Mouse (Mus musculus): ENCODE measurements around the gene Ssr2. TPM values are rescaled to one million over a fixed set of nuclear protein-coding genes. Genes with fewer than 3 reads are reported as not detected.

Ssr2 gene
- polyA plus RNA-seq (2012; rRNA removed), result 240 and 254 TPM in 2 replicates

GRCm38 (mm10) chr3:88575540-88575939, at the start of gene Ssr2:
Ssr2 (plus strand) TSS chr3:88575876.

GRCm38 (mm10) chr3:88532299-88532674, 43.4 kb upstream of the Ssr2 start, which contains the start of gene Mex3a:
Mex3a (plus strand) TSS chr3:88532395.

GRCm38 (mm10) chr3:88548180-88548917, 27.3 kb upstream of the Ssr2 start, which contains the start of gene Rab25:
Rab25 (minus strand) TSS chr3:88548300.

GRCm38 (mm10) chr3:88552676-88553524, 22.8 kb upstream of the Ssr2 start, which contains the start of gene Lamtor2:
Lamtor2 (minus strand) TSS chr3:88553074.

GRCm38 (mm10) chr3:88553525-88553879, 22.2 kb upstream of the Ssr2 start, which contains the start of gene Ubqln4:
Ubqln4 (plus strand) TSS chr3:88553758.

GRCm38 (mm10) chr3:88605666-88606065, 30.0 kb downstream of the Ssr2 start, which contains the start of gene Arhgef2:
Arhgef2 (plus strand) TSS chr3:88605966.

Other genes with a start within 250 kb of the Ssr2 start
- gene Tmem79, start 239.7 kb upstream of the Ssr2 start, polyA plus RNA-seq (2012; rRNA removed), result 0.58 and 0.64 TPM in 2 replicates
- 22.9 and 25.4 TPM in 2 replicates for gene Smg5, start 239.6 kb upstream of the Ssr2 start, polyA plus RNA-seq (2012; rRNA removed)
- 2.5 and 3.6 TPM in 2 replicates for gene Paqr6, start 211.3 kb upstream of the Ssr2 start, polyA plus RNA-seq (2012; rRNA removed)
- 0.35 and 0.79 TPM in 2 replicates for gene Bglap3, start 203.1 kb upstream of the Ssr2 start, polyA plus RNA-seq (2012; rRNA removed)
- not detected in 2 replicates for gene Bglap2, start 197.2 kb upstream of the Ssr2 start, polyA plus RNA-seq (2012; rRNA removed)
- gene Bglap, start 191.4 kb upstream of the Ssr2 start, polyA plus RNA-seq (2012; rRNA removed), result 0.16 TPM in 1 of 2 replicates, not detected in the other
- 38.9 and 40.2 TPM in 2 replicates for gene Pmf1, start 165.5 kb upstream of the Ssr2 start, polyA plus RNA-seq (2012; rRNA removed)
- gene Slc25a44, start 150.7 kb upstream of the Ssr2 start, polyA plus RNA-seq (2012; rRNA removed), result 11.4 and 12.7 TPM in 2 replicates
- gene Sema4a, start 114.7 kb upstream of the Ssr2 start, polyA plus RNA-seq (2012; rRNA removed), result 30.0 and 30.8 TPM in 2 replicates
- 37.0 and 37.6 TPM in 2 replicates for gene Lmna, start 65.9 kb upstream of the Ssr2 start, polyA plus RNA-seq (2012; rRNA removed)
- gene Mex3a, start 43.5 kb upstream of the Ssr2 start, polyA plus RNA-seq (2012; rRNA removed), result 0.77 and 0.82 TPM in 2 replicates
- 0.31 and 0.47 TPM in 2 replicates for gene Rab25, start 27.6 kb upstream of the Ssr2 start, polyA plus RNA-seq (2012; rRNA removed)
- 90.5 and 102 TPM in 2 replicates for gene Lamtor2, start 22.8 kb upstream of the Ssr2 start, polyA plus RNA-seq (2012; rRNA removed)
- gene Ubqln4, start 22.1 kb upstream of the Ssr2 start, polyA plus RNA-seq (2012; rRNA removed), result 22.9 and 26.9 TPM in 2 replicates
- 9.6 and 11.4 TPM in 2 replicates for gene Arhgef2, start 30.1 kb downstream of the Ssr2 start, polyA plus RNA-seq (2012; rRNA removed)
- not detected in 2 replicates for gene Rxfp4, start 77.3 kb downstream of the Ssr2 start, polyA plus RNA-seq (2012; rRNA removed)
- 30.7 and 35.2 TPM in 2 replicates for gene Khdc4, start 109.9 kb downstream of the Ssr2 start, polyA plus RNA-seq (2012; rRNA removed)
- gene Rit1, start 141.0 kb downstream of the Ssr2 start, polyA plus RNA-seq (2012; rRNA removed), result 22.1 and 22.6 TPM in 2 replicates
- 0.48 and 0.50 TPM in 2 replicates for gene Syt11, start 199.3 kb downstream of the Ssr2 start, polyA plus RNA-seq (2012; rRNA removed)